Mouse (Mus musculus): ENCODE results near the gene Ntm. TPM values are rescaled to one million over a fixed set of nuclear protein-coding genes. Genes with fewer than 3 reads are reported as not detected.

Ntm gene
- polyA plus RNA-seq, 1 experiment from 2014 or later, result 39.7 TPM

- no peaks in the 10 kb centered on the region for H3K9me3 ChIP-seq (replicated peaks; ENCODE audit: control insufficient read depth, low read length)
- no peak overlapping the region for H3K4me2 ChIP-seq
- ATAC-seq (replicated peaks; ENCODE audit: insufficient number of reproducible peaks, low FRiP score, low TSS enrichment), result no peak
- H3K27me3 ChIP-seq (ENCODE audit: control insufficient read depth, insufficient read depth, low read length), result no peaks in the 10 kb centered on the region
- H3K4me3 ChIP-seq (ENCODE audit: low read depth, low read length), result no peak overlapping the region
- no peak overlapping the region for H3K9ac ChIP-seq (ENCODE audit: low read depth, low read length)
- no peak overlapping the region for H3K27ac ChIP-seq (ENCODE audit: low read depth, low read length)
- H3K36me3 ChIP-seq (ENCODE audit: control insufficient read depth, insufficient read depth, low read length), result no peaks in the 10 kb centered on the region
- H3K4me1 ChIP-seq (ENCODE audit: control insufficient read depth, insufficient read depth, low read length), result no peaks in the 10 kb centered on the region
These were observed 875.8 kb downstream of the Ntm start for GRCm38 (mm10) chr9:29087171-29087570.

GRCm38 (mm10) chr9:29075924-29076577 lies 886.9 kb downstream of the Ntm start:
- no peaks in the 10 kb centered on the region for H3K9me3 ChIP-seq (replicated peaks; ENCODE audit: control insufficient read depth, low read length)
- H3K9ac ChIP-seq (ENCODE audit: low read depth, low read length), result no peak overlapping the region
- WGBS (ENCODE audit: insufficient replicate concordance), result 76% methylated on average over 5 of the region's 5 CpGs
- H3K36me3 ChIP-seq (ENCODE audit: control insufficient read depth, insufficient read depth, low read length), result no peaks in the 10 kb centered on the region
- no peak for ATAC-seq (replicated peaks; ENCODE audit: insufficient number of reproducible peaks, low FRiP score, low TSS enrichment)
- H3K4me3 ChIP-seq (ENCODE audit: low read depth, low read length), result no peak overlapping the region
- H3K4me2 ChIP-seq, result no peak overlapping the region
- H3K4me1 ChIP-seq (ENCODE audit: control insufficient read depth, insufficient read depth, low read length), result no peaks in the 10 kb centered on the region
- H3K27ac ChIP-seq (ENCODE audit: low read depth, low read length), result no peak overlapping the region
- no peaks in the 10 kb centered on the region for H3K27me3 ChIP-seq (ENCODE audit: control insufficient read depth, insufficient read depth, low read length)

- H3K9me3 ChIP-seq (replicated peaks; ENCODE audit: control insufficient read depth, low read length), result no peaks in the 10 kb centered on the region
- ATAC-seq (replicated peaks; ENCODE audit: insufficient number of reproducible peaks, low FRiP score, low TSS enrichment), result no peak
- no peak overlapping the region for H3K9ac ChIP-seq (ENCODE audit: low read depth, low read length)
- no peaks in the 10 kb centered on the region for H3K36me3 ChIP-seq (ENCODE audit: control insufficient read depth, insufficient read depth, low read length)
- no peaks in the 10 kb centered on the region for H3K4me1 ChIP-seq (ENCODE audit: control insufficient read depth, insufficient read depth, low read length)
- no peak overlapping the region for H3K4me3 ChIP-seq (ENCODE audit: low read depth, low read length)
- 91% methylated on average over 2 of the region's 2 CpGs for WGBS (ENCODE audit: insufficient replicate concordance)
- H3K27ac ChIP-seq (ENCODE audit: low read depth, low read length), result no peak overlapping the region
- no peaks in the 10 kb centered on the region for H3K27me3 ChIP-seq (ENCODE audit: control insufficient read depth, insufficient read depth, low read length)
- H3K4me2 ChIP-seq, result no peak overlapping the region
These were observed 887.7 kb downstream of the Ntm start for GRCm38 (mm10) chr9:29075243-29075642.

GRCm38 (mm10) chr9:29074494-29074893 lies 888.4 kb downstream of the Ntm start:
- WGBS (ENCODE audit: insufficient replicate concordance), result 51% methylated on average over 2 of the region's 2 CpGs
- no peak for ATAC-seq (replicated peaks; ENCODE audit: insufficient number of reproducible peaks, low FRiP score, low TSS enrichment)

GRCm38 (mm10) chr9:29071997-29072396 lies 890.9 kb downstream of the Ntm start:
- Histone ChIP-seq H3K4me1 (ENCODE audit: control insufficient read depth, insufficient read depth, low read length) (no peaks in the 10 kb centered on the region), H3K27me3 (ENCODE audit: control insufficient read depth, insufficient read depth, low read length) (no peaks in the 10 kb centered on the region), H3K36me3 (ENCODE audit: control insufficient read depth, insufficient read depth, low read length) (no peaks in the 10 kb centered on the region), H3K9me3 (replicated peaks; ENCODE audit: control insufficient read depth, low read length) (no peaks in the 10 kb centered on the region), H3K9ac (ENCODE audit: low read depth, low read length) (no peak overlapping the region), H3K27ac (ENCODE audit: low read depth, low read length) (no peak overlapping the region), H3K4me3 (ENCODE audit: low read depth, low read length) (no peak overlapping the region), H3K4me2 (no peak overlapping the region)
- WGBS (ENCODE audit: insufficient replicate concordance), result 58% methylated on average over 1 of the region's 1 CpGs
- no peak for ATAC-seq (replicated peaks; ENCODE audit: insufficient number of reproducible peaks, low FRiP score, low TSS enrichment)

More at GRCm38 (mm10) chr9:29074494-29074893, 888.4 kb downstream of the Ntm start:
- no peaks in the 10 kb centered on the region for H3K9me3 ChIP-seq (replicated peaks; ENCODE audit: control insufficient read depth, low read length)
- no peak overlapping the region for H3K4me2 ChIP-seq
- no peak overlapping the region for H3K27ac ChIP-seq (ENCODE audit: low read depth, low read length)
- H3K27me3 ChIP-seq (ENCODE audit: control insufficient read depth, insufficient read depth, low read length), result no peaks in the 10 kb centered on the region
- no peaks in the 10 kb centered on the region for H3K4me1 ChIP-seq (ENCODE audit: control insufficient read depth, insufficient read depth, low read length)
- H3K36me3 ChIP-seq (ENCODE audit: control insufficient read depth, insufficient read depth, low read length), result no peaks in the 10 kb centered on the region
- H3K9ac ChIP-seq (ENCODE audit: low read depth, low read length), result no peak overlapping the region
- no peak overlapping the region for H3K4me3 ChIP-seq (ENCODE audit: low read depth, low read length)

GRCm38 (mm10) chr9:29067572-29067971 lies 895.4 kb downstream of the Ntm start:
- no peaks in the 10 kb centered on the region for H3K4me1 ChIP-seq (ENCODE audit: control insufficient read depth, insufficient read depth, low read length)
- H3K27ac ChIP-seq (ENCODE audit: low read depth, low read length), result no peak overlapping the region
- no peak overlapping the region for H3K9ac ChIP-seq (ENCODE audit: low read depth, low read length)
- 76% methylated on average over 5 of the region's 5 CpGs for WGBS (ENCODE audit: insufficient replicate concordance)
- no peak overlapping the region for H3K4me3 ChIP-seq (ENCODE audit: low read depth, low read length)
- H3K9me3 ChIP-seq (replicated peaks; ENCODE audit: control insufficient read depth, low read length), result no peaks in the 10 kb centered on the region
- H3K36me3 ChIP-seq (ENCODE audit: control insufficient read depth, insufficient read depth, low read length), result no peaks in the 10 kb centered on the region
- no peak overlapping the region for H3K4me2 ChIP-seq
- H3K27me3 ChIP-seq (ENCODE audit: control insufficient read depth, insufficient read depth, low read length), result no peaks in the 10 kb centered on the region
- ATAC-seq (replicated peaks; ENCODE audit: insufficient number of reproducible peaks, low FRiP score, low TSS enrichment), result no peak

GRCm38 (mm10) chr9:29060293-29060692 lies 902.6 kb downstream of the Ntm start:
- Histone ChIP-seq H3K4me3 (ENCODE audit: low read depth, low read length) (no peak overlapping the region), H3K4me1 (ENCODE audit: control insufficient read depth, insufficient read depth, low read length) (no peaks in the 10 kb centered on the region), H3K36me3 (ENCODE audit: control insufficient read depth, insufficient read depth, low read length) (no peaks in the 10 kb centered on the region), H3K27me3 (ENCODE audit: control insufficient read depth, insufficient read depth, low read length) (no peaks in the 10 kb centered on the region), H3K27ac (ENCODE audit: low read depth, low read length) (no peak overlapping the region), H3K4me2 (no peak overlapping the region), H3K9me3 (replicated peaks; ENCODE audit: control insufficient read depth, low read length) (no peaks in the 10 kb centered on the region), H3K9ac (ENCODE audit: low read depth, low read length) (no peak overlapping the region)
- ATAC-seq (replicated peaks; ENCODE audit: insufficient number of reproducible peaks, low FRiP score, low TSS enrichment), result no peak
- 61% methylated on average over 6 of the region's 6 CpGs for WGBS (ENCODE audit: insufficient replicate concordance)

- Histone ChIP-seq H3K9me3 (replicated peaks; ENCODE audit: control insufficient read depth, low read length) (no peaks in the 10 kb centered on the region), H3K9ac (ENCODE audit: low read depth, low read length) (no peak overlapping the region), H3K4me3 (ENCODE audit: low read depth, low read length) (no peak overlapping the region), H3K27me3 (ENCODE audit: control insufficient read depth, insufficient read depth, low read length) (no peaks in the 10 kb centered on the region), H3K4me2 (no peak overlapping the region), H3K27ac (ENCODE audit: low read depth, low read length) (no peak overlapping the region), H3K36me3 (ENCODE audit: control insufficient read depth, insufficient read depth, low read length) (no peaks in the 10 kb centered on the region), H3K4me1 (ENCODE audit: control insufficient read depth, insufficient read depth, low read length) (no peaks in the 10 kb centered on the region)
- no peak for ATAC-seq (replicated peaks; ENCODE audit: insufficient number of reproducible peaks, low FRiP score, low TSS enrichment)
- 87% methylated on average over 8 of the region's 8 CpGs for WGBS (ENCODE audit: insufficient replicate concordance)
These were observed 904.1 kb downstream of the Ntm start for GRCm38 (mm10) chr9:29058811-29059210.

GRCm38 (mm10) chr9:29055637-29056036 lies 907.3 kb downstream of the Ntm start:
- Histone ChIP-seq H3K4me1 (ENCODE audit: control insufficient read depth, insufficient read depth, low read length) (no peaks in the 10 kb centered on the region), H3K36me3 (ENCODE audit: control insufficient read depth, insufficient read depth, low read length) (no peaks in the 10 kb centered on the region), H3K27ac (ENCODE audit: low read depth, low read length) (no peak overlapping the region), H3K27me3 (ENCODE audit: control insufficient read depth, insufficient read depth, low read length) (no peaks in the 10 kb centered on the region), H3K4me3 (ENCODE audit: low read depth, low read length) (no peak overlapping the region), H3K9me3 (replicated peaks; ENCODE audit: control insufficient read depth, low read length) (no peaks in the 10 kb centered on the region), H3K4me2 (no peak overlapping the region), H3K9ac (ENCODE audit: low read depth, low read length) (no peak overlapping the region)
- ATAC-seq (replicated peaks; ENCODE audit: insufficient number of reproducible peaks, low FRiP score, low TSS enrichment), result no peak
- 84% methylated on average over 2 of the region's 2 CpGs for WGBS (ENCODE audit: insufficient replicate concordance)
